Mouse (Mus musculus) liver, postnatal 0 days (tissue): ENCODE measurements around the gene Mmp12.

Experiments used
- CTCF ChIP-seq: sonication (generic); IDR thresholded peaks from 2 replicates; pipeline ENCODE4 v1.5.1; 2016; ENCODE audit warnings: antibody characterized with exemption, low read depth
- EP300 ChIP-seq: IDR thresholded peaks from 2 replicates; pipeline ENCODE4 v1.6.1; 2016; ENCODE audit warnings: antibody characterized with exemption, low read depth, mild to moderate bottlenecking

DNA sequence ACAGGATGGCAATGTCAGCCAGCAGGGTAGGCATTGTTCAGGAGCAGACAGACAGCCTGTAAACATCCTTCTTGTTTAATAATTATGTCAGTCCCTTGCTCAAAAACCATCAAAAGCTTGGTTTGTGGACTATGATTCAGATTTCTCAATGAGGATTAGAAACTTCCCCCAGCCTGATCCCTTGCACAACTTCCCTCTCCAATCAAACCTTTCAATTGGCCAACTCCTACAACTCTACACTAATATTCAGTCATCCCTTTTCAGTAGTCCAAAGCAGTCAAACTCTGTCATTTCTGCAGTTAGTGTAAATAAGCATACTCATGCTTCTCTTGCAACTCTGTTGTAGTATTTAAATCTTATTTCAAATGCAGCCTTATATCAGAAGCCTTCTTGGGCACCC, 12.3 kb upstream of the Mmp12 start:
- TF ChIP-seq EP300 (no peak), CTCF (no peak)
